Mouse (Mus musculus): ENCODE data around the gene Ttll11.

Gene Ttll11

DNA sequence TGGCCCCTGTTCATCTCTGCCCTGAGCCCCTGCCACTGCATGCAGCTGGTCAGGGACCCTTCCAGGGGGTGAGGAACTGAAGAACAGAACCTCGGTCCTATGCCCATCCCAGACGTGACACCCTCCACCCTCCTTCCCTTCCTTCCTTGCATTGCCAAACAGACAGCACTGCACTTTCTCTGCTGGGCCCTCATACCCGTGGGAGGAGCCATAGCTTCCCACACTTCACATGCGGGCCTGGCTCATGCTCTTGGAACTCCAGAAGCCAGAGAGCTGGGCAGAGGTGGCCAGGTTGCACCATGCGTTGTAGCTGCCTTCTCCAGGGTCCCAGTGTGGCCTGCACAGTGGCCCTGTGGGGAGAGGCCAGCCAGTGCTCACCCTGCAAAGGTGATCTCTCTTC is 251.1 kb downstream of the Ttll11 start:
- DNase-seq (ENCODE audit: low spot score in 2 of 2) = peak; percentile 56 to 57

DNA sequence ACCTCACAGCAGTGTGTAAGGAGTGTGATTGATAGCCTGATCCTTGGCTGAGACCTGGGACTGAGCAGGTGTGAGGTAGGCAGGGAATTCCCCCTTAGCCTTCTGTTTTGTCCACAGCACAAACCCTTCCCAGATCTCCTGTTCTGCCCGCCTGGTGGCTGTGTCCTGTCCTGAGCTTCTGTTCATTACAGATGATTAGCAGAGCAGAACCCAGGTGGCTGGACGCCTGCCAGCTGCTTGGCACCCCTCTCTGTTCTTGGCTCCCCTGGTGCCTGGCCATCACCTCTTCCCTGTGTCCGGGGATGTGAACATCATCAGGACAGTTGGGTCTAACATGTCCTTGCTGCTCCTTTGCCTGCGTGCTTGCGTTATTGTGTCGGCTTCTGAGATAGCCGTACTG is 256.0 kb downstream of the Ttll11 start:
- no peak for DNase-seq (ENCODE audit: low spot score in 2 of 2)

DNA sequence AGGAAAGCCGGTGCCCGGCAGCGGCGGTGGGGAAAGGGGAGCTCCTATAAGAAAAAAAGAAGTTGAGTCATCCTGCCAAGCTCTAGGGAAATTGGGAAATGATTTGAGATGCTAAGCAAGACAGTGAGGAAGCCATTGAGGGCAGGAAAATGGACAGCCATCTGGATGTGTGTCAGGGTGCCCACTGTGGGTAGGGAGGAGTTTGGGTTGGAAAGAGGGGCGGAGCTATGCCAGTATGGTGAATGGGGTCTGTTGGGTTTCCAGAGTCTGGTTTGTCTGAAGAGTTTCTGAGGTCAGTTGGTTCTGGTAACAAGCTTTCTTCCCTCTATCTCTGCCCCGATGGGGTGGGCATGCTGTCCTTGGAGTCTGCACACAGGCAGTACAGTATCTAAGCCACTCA is 256.4 kb downstream of the Ttll11 start:
- DNase-seq (ENCODE audit: low spot score in 2 of 2) = no peak

DNA sequence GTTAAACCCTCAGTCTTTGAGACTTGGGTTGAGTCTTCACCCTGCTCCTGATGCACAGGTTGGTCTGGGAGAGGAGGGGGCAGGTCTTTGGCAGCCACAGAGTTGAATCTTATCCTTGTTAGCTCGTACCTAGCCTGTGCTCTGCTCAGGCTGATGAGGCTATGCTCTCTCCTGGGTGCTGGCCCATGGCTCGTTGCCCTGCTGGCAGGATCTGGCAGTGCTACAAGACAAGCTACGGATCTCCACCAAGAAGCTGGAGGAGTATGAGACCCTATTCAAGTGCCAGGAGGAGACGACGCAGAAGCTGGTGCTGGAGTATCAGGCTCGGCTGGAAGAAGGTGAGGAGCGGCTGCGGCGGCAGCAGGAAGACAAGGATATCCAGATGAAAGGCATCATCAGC is 256.9 kb downstream of the Ttll11 start:
- no peak for DNase-seq (ENCODE audit: low spot score in 2 of 2)

DNA sequence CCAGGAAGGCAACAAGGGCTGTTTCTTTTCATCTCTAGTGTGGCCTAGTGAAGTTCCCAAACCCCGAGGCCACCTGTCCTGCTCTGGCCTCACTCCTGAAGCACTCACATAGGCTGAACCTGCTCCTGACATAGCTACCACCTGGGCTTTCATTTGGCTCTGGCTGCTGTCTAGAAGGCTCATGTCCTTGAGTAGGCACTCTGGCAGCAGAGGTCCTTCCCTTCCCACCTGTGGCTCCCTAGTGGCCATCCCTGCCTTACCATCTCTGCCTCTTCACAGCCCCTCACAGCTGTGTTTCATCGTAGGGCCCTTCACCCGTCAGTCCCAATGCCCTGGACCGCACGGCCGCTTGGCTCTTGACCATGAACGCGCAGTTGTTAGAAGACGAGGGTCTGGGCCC is 258.8 kb downstream of the Ttll11 start:
- DNase-seq (ENCODE audit: low spot score in 2 of 2) = no peak

DNA sequence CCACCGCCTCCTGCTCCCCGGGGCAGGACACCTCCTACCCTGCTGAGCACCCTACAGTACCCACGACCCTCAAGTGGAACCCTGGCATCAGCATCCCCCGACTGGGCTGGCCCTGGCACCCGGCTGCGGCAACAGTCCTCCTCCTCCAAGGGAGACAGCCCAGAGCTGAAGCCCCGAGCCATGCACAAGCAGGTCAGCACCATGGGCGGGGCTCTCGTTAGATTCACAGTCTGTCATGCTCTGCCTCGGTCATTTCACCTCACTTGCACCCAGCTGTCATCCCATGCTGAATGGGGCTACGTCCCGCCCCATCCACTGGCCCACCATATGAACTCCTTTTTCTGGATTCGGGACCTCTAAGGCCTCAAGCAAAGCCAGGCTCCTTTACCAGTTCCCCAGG is 259.2 kb downstream of the Ttll11 start:
- no peak for DNase-seq (ENCODE audit: low spot score in 2 of 2)

DNA sequence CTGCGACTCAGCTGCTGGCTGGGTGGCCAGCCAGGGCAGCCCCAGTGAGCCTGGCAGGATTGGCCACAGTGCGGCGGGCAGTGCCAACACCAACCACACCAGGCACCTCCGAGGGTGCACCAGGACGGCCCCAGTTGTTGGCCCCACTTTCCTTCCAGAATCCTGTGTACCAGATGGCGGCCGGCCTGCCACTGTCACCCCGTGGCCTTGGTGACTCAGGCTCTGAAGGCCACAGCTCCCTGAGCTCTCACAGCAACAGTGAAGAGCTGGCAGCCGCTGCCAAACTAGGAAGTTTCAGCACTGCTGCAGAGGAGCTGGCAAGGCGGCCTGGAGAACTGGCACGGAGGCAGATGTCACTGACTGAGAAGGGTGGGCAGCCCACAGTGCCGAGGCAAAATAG is 259.6 kb downstream of the Ttll11 start:
- DNase-seq (ENCODE audit: low spot score in 2 of 2) = peak; percentile 46 to 54

DNA sequence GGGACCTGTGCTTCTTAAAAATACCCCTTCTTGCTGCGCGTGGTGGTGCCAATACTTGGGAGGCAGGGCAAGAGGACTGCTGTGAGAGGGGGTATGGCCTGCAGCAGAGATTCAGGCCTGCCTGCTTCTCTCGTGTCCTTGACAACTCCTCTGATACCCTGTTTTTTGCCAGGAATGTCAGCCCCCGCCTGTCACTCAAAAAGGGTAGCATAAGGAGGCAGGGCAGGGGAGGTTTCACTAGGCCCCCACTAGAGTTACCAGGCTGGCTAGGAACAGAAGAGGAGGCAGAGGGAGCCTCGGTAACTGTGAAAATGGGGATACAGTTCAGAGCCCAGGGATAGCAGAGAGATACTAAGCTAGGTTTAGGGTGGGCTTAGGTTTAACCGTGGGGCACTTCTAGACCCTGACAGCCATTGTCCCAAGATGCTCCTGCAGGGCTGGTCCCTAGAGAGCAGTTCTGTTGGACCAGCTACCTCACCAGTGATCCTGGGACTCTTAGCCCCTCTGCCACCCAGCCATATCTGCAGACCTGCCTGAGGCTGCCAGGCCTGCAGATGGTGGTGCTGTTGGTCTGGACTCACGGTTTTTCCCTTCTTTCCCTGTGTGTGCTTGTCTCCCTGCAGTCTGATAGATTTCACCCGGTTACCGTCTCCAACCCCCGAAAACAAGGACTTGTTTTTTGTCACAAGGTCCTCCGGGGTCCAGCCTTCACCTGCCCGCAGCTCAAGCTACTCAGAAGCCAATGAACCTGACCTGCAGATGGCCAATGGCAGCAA is 260.3 kb downstream of the Ttll11 start:
- no peak for DNase-seq (ENCODE audit: low spot score in 2 of 2)

DNA sequence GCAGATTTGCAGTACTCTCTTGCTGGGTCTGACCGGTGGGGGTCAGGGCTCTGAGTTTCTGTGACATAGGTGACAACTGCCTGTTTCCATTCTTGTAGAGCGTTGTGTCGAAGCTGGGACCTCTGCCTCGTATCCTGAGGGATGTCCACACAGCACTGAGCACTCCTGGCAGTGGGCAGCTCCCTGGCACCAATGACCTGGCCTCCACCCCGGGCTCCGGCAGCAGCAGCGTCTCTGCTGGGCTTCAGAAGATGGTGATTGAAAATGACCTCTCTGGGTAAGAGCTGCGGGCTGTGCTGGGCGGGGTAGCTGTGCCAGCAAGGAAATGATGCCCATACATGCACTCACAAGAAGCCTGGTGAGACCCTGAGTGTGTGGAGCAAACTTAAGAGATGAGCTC is 261.1 kb downstream of the Ttll11 start:
- no peak for DNase-seq (ENCODE audit: low spot score in 2 of 2)

DNA sequence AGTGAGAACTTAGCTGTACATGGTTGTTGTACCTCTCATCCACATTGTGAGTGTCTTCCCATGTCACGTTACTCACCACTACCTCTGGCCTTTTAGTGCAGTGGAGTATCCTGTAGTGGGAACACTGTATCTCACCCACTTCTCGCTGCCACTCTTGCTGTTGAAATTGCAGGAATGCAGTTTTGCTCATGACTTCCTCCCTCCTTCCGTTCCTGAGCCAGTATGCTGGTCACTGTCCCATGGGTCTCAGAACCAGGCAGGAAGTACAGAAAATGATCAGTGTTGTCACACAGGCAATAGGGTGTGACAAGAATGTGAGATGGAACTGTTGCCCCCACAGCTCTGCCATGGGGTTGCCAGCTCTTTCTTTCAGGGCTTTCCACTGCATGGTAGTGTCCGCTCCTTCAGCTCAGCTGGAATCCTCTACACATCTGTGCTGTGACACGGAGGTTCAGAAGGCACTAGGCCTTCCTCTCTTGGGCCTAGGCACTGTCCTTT is 261.7 kb downstream of the Ttll11 start:
- no peak for DNase-seq (ENCODE audit: low spot score in 2 of 2)

DNA sequence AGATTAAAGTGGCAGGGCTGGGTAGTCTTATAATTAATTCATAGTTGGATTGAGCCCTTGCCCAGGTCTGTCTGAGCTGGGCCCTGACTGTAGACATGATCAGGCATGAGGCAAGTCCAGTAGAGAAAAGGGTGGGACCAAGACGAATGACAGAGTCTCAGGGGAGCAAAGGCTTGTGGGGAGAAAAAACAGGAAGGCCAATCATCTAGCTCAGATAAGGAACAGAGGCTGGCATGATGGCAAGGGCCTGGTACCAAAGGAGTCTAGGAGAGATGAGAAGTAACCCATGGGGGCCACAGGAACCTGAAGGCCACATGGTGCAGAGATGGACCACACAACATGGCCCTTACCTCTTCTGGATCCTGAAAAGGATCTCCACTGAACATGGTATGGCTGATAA is 263.5 kb downstream of the Ttll11 start:
- no peak for DNase-seq (ENCODE audit: low spot score in 2 of 2)

DNA sequence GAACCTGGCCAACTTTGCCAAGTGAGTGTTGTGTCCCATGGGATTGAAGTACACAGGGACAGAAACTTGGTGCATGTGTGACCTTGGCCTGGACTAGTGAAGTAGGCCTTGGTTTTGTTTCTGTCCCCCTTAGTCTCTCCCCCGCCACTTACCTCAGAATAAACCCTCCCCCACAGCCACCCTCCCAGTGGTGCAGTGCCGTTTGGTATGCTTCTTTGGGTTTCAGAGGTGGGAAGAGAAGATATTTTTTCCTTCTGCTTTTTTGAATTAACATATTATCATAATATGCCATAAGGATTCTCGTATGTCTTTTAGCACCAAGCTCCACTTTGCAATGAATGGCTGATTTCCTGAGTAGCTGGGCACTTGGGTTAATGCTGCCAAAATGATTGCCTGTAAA is 264.2 kb downstream of the Ttll11 start:
- no peak for DNase-seq (ENCODE audit: low spot score in 2 of 2)

DNA sequence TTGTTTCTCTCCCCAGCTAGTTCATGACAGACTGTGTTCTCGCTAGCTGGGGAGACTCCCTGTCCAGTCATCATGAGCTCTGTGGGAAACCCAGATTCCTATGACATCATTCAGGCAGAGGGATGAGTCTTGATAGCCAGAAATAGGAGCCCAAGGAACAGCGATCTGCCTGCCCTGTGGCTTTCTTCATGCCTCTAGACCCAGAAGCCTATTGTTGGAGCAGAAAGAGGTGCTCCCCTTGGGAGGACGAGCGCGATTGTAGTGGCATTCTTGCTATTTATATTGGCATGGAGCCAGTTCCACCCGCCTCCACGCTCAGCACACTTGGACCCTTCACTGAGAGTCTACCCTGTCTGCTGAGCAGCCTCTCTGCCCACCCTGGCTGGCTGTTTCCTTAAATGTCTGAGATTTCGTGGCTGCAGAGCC is 265.0 kb downstream of the Ttll11 start:
- peak; percentile 33 to 50 for DNase-seq (ENCODE audit: low spot score in 2 of 2)

DNA sequence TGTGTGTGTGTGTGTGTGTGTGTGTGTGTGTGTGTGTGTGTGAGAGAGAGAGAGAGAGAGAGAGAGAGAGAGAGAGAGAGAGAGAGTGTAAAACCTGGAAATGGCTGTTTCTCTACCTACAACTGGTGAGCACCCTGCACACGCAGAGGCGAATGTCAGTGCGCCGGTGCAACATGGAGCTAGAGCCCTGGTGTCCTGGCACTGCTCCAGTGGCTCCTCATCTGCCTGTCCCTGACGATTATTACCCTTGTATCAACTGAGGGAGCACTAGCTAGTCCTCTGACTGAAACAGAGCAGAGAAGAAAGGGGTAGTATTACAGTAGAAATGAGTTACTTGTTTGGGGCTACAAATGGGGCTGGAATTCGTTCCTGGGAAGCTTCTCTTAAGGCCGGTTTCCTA is 266.3 kb downstream of the Ttll11 start:
- DNase-seq (ENCODE audit: low spot score in 2 of 2) = no peak

DNA sequence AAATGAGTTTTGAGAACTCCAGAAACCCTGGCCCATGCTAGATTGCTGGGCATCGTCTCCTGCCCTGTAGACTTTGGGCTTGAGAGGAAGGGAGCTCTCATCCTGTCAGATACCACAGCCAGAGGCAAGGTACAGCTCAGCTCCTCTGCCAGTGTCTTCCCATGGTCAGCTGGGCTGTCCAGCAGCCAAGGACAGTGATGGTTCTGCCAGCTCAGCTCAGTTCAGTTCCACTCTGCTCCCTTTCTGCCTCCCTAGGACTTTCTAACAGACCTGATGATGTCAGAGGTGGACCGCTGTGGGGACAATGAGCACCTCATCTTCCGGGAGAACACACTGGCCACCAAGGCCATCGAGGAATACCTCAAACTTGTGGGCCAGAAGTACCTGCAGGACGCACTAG is 267.1 kb downstream of the Ttll11 start:
- DNase-seq (ENCODE audit: low spot score in 2 of 2) = no peak

DNA sequence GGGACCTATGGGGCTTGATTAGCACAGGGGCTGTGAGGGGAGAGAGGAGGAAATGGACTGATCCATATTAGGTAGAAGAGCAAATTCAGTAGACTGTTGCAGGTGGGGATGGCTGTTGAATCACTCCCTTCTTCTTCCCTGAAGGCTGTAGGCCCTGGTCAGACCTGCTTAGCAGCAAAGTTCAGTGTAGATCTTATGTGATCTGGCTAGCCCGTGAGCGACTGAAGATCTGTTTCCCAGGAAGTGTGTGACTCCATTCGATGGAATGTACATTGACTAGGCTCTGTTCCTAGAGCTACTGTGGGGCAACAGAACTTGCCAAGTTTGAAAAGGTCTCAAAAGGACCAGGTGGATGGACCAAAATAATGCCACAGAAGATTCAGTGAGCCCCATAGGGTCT is 276.5 kb downstream of the Ttll11 start:
- DNase-seq (ENCODE audit: low spot score in 2 of 2) = no peak

DNA sequence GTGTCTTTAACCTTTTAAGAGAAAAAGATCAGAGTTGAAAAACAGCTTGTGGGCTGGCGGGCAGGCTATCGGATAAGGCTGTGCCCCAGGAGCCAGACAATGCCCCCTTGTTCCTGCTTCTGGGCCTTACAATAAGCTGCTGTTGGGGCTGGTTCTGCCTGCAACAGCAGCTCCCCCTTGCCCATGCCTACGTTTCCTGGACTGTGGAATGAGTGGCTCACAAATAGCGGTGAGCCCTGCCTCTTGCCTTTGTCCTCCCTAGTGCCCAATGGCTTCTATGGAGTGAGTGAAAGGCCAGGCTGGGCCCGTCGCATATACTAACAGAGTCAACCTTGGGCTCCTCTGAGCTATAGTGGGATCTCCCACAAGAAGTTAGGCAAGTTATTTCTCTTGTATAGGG is 277.1 kb downstream of the Ttll11 start:
- DNase-seq (ENCODE audit: low spot score in 2 of 2) = no peak

DNA sequence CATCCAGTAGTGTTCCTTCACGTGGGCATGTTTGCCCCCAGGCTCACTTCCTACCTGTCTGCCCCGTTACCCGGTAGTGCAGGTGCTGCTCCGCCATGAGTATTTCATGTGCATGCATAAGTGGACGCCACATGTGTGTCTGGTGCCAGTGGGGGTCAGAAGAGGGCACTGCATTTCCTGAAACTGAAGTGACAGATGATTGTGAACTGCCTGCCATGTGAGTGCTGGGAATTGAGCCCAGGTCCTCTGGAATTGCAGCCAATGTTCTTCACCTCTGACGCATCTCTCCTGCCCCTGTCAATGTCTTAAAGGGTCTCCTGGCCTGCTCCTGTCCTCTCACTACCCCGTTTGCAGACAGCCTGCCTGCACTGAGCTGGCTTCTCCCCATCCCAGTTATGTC is 277.7 kb downstream of the Ttll11 start:
- no peak for DNase-seq (ENCODE audit: low spot score in 2 of 2)

Measured in right cerebral cortex, adult 2 months (tissue).